Mouse (Mus musculus) cerebellum, adult 2 months (tissue): ENCODE measurements around the gene Enox2.

Experiments used
- CTCF ChIP-seq: fragments of 200-500 bp; IDR thresholded peaks from 2 replicates; pipeline ENCODE4 v1.5.1; 2011; ENCODE audit warnings: low read depth, mild to moderate bottlenecking, control low read depth, low read length, moderate library complexity, borderline replicate concordance; ENCODE audit not compliant: insufficient read depth
- POLR2A ChIP-seq: fragments of 200-500 bp; IDR thresholded peaks from 2 replicates; pipeline ENCODE4 v1.6.1; 2011; ENCODE audit warnings: low read length, control low read depth, borderline replicate concordance; ENCODE audit not compliant: insufficient read depth

DNA sequence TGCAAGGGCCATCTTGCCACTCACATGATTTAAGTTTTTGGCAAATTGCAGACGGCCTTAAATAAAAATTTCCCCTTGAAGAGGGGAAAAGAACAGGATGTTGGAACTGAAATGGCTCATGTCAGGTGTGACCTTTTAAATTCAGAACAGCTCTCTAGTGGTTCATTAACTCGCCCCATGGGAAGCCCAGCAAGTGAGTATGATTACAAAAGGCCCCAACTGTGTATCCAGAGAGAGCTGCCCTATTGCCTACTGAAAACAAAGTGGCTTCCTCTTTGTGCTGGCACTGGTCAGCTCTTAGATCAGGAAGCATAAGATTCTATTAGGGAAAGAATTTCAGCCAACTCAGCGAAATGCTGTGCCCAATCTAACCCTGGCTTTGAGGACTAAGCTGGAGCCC lies 175.6 kb downstream of the Enox2 start:
- TF ChIP-seq POLR2A (no peak), CTCF (no peak)
